Mouse (Mus musculus) gastrocnemius, adult 18-20 months (tissue): Measurements from ENCODE around the gene Rab7b. TPM values are rescaled to one million over a fixed set of nuclear protein-coding genes. Genes with fewer than 3 reads are reported as not detected.
A peak's percentile ranks its signal among the peaks of the same experiment; 100 is the strongest.

Source experiments
- DNase-seq: peaks from one replicate; pipeline ENCODE4 v3.0.0; 2021; ENCODE audit warnings: low spot score
- long read RNA-seq, 2 experiments: library from polyadenylated mRNA; stranded (forward); transcript quantifications; one replicate each; pipeline ENCODE4 v2.0.0; 2021
- total RNA-seq, 2 experiments: library from RNA; stranded (reverse); gene quantifications; 2 replicates each; pipeline ENCODE4 v1.2.3; 2021

Gene Rab7b
- total RNA-seq: 1 to 10 TPM; 2.3 to 2.8 TPM
- long read RNA-seq, experiment 1, full-length matches to known transcripts: 5 of 5 reads
- long read RNA-seq, experiment 1, partial matches to known transcripts: 0 of 5 reads
- long read RNA-seq, experiment 1, other reads (novel, unspliced or antisense): 0 of 5 reads
- long read RNA-seq, experiment 2, full-length matches to known transcripts: 5 of 5 reads
- long read RNA-seq, experiment 2, partial matches to known transcripts: 0 of 5 reads
- long read RNA-seq, experiment 2, other reads (novel, unspliced or antisense): 0 of 5 reads

DNA sequence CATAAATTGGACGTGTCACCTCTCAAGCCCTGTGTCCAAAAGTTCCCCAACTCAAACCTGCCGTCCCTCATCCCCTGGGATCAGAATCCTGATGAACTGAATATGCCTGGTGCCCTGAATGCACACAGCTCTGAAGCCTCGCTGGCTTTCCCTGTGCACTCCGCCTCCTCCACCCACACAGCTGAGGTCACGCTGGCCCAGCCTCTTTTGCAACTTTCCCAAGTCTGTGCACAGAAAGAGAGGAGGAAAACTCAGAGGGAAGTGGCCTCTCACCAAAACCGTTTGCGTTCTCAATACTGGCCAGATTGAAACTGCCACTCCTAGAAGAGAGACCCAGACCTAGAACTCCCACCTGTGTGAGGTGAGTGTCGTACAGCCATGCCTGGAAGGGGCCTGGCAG is at the start of gene Rab7b:
Gene Rab7b (plus strand): TSS at position 221 of the 400 bp plus-strand sequence.
- DNase-seq: peak; percentile 72

GRCm38 (mm10) chr1:131640062-131640461 is 48.4 kb upstream of the Rab7b start:
- no peak for DNase-seq

GRCm38 (mm10) chr1:131641565-131641964 is 46.9 kb upstream of the Rab7b start:
- no peak for DNase-seq

DNA sequence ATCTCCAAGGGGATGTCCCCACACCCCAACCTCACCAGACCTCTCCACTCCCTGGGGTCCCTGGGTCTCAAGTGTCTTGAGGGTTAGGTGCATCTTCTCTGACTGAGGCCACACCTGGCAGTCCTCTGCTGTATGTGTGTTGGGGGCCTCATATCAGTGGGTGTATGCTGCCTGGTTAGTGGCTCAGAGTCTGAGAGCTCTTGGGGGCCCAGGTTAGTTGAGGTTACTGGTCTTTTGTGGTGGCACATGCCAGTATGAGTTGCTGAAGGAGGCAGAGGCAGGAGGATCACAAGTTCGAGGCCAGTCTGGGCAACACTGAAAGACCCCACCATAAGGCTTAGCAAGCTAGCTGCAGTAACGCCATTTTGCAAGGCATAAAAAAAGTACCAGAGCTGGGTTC is 46.2 kb upstream of the Rab7b start:
- no peak for DNase-seq

- DNase-seq: no peak
Observed at GRCm38 (mm10) chr1:131652670-131653443, 35.6 kb upstream of the Rab7b start.

GRCm38 (mm10) chr1:131655601-131656000 is 32.9 kb upstream of the Rab7b start:
- DNase-seq: no peak

- peak; percentile 90 for DNase-seq
Observed at GRCm38 (mm10) chr1:131657945-131658354, 30.5 kb upstream of the Rab7b start.

- no peak for DNase-seq
Observed at GRCm38 (mm10) chr1:131659512-131660085, 28.9 kb upstream of the Rab7b start.

DNA sequence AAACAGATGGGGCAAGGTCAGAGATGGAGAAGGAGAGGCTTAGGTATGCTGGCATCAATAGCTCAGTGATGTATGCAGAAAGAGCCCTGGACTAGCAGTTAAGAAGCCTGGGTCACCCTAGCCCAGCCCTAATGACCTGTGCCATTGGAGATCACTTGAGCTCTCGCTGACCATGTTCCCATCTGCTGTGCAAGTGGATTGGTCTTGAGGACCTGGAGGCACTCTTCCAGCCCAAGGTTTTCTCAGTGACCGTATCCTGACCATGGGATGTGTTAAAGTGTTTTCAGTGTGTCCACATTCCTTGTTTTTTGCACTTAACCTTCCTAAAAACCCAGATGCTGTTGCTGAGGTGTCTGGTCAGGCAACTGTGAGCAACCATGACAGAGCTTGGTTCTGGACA is 28.2 kb upstream of the Rab7b start:
- DNase-seq: no peak

DNA sequence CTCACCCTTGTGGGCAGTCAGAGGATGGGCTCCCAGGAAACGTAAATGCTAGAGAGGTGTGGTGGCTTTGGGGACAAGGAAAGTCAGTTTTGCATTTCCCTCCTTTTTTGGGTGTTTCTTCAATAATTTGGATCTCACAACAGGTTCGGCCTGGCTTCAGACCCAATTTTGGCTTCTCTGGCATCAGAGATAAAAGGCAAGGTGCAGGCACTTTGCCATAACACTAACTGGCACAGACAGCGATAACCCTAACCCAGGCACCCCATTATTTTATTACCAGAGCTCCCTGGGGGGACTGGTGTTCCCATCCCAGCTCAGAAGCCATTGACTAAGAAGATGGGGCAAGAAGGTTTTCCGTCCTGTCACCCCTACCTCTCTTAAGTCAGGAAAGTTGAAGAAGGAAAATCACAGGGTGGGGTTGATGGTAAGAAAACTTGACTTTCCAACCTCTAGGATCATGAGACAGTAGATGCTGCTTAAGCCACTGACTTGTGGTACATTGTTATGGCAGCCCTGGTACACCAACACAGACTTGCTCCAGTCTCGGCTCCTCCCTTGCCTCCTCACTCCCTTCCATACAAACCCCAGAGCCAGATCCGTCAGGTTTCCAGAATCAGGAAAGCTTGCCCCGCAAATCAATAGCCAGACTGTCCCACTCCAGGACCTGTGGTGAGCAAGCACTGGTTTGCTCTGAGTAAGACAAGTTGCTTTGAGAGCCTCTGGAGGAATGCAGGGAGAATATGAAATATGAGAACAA is 27.6 kb upstream of the Rab7b start:
- DNase-seq: no peak

- no peak for DNase-seq
Observed at GRCm38 (mm10) chr1:131661749-131662148, 26.7 kb upstream of the Rab7b start.

- DNase-seq: no peak
Observed at GRCm38 (mm10) chr1:131663286-131663995, 25.1 kb upstream of the Rab7b start.

DNA sequence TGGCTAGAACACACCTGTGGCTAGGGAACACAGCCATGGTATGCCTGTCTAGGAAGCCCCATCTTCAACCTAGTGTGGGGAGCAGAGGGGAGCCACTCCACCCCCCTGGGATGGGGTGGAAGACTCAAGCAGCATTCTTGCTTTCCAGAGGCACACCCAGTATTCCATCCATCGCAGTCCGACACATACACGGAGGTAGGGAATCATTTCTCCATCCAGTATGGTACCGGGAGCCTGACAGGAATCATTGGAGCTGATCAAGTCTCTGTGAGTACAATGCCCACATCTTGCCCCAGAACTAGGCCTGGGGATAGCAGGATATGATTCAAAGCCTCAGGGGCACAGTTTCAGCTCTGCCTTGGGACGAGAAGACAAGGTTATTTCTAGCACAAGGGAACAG is 24.4 kb upstream of the Rab7b start:
- DNase-seq: no peak

GRCm38 (mm10) chr1:131665886-131666285 is 22.6 kb upstream of the Rab7b start:
- no peak for DNase-seq

DNA sequence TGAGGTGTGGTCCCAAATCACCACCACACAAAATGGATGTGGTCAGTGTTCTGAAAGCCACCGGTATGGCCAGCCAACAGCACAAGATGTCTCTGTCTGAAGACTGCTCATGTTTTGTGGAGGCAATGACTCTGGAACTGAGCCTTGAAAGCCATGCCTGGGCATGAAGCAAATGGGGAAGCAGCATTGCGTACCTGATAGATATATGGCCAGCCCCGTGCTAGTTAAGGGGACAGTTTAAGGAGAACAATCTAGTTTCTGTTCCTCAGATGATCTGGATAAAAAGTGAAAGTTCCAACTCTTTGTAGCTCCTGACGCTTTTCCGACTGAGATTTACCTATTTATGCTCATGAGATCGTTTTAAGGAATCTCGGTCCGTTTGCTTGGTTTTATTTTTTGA is 17.4 kb upstream of the Rab7b start:
- DNase-seq: no peak

- no peak for DNase-seq
Observed at GRCm38 (mm10) chr1:131672361-131672760, 16.1 kb upstream of the Rab7b start.

DNA sequence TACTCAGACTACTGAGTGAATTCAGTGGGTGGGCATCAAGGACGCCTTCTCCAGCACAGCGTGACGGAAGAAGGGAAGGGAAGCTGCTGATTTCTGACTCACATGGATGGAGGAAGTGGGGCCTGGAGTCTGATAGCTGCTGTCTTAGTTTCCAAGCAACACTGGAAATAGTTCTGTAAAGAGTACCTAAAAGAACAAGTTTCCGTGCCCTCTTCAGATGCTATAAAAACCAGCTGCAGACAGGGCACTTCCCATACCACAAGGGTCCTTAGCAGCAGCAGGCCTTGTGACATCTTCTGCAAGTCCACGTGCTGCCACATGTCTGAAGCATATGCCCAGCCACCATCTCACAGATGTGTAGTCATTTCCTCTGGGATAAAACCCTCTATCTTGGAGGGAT is 8.9 kb upstream of the Rab7b start:
- no peak for DNase-seq

GRCm38 (mm10) chr1:131687739-131688138 is 756 bp upstream of the Rab7b start:
- no peak for DNase-seq

DNA sequence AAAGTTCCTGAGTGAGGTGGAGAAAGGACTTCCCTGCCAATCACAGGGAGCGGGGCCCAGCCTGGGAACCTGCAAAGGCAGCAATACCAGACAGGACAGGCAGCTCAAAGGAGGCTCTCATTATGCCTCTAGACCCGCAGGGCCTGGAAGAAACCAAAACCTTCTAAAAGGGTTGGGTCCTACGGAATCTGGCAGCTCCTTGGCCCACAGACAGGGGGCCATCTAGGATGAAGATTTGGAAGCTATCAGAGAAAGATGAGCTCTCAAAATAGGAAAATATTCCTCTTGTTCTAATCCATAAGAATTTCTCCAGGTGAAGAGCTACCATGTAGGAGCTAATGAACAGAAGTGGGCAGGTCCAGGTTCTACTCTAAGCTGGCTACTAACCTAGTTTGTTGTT is 521 bp downstream of the Rab7b start:
- DNase-seq: no peak

GRCm38 (mm10) chr1:131689899-131690298 is 1.4 kb downstream of the Rab7b start:
- no peak for DNase-seq

GRCm38 (mm10) chr1:131690435-131690834 is 1.9 kb downstream of the Rab7b start:
- peak; percentile 83 for DNase-seq
